Mouse (Mus musculus): ENCODE measurements at regions not wholly inside any gene's neighbourhood (a gene's known extent, or its start where the extent isn't known, plus 50 kb on each side); places are given as distances from the start of the nearest gene placed in this dataset.

DNA sequence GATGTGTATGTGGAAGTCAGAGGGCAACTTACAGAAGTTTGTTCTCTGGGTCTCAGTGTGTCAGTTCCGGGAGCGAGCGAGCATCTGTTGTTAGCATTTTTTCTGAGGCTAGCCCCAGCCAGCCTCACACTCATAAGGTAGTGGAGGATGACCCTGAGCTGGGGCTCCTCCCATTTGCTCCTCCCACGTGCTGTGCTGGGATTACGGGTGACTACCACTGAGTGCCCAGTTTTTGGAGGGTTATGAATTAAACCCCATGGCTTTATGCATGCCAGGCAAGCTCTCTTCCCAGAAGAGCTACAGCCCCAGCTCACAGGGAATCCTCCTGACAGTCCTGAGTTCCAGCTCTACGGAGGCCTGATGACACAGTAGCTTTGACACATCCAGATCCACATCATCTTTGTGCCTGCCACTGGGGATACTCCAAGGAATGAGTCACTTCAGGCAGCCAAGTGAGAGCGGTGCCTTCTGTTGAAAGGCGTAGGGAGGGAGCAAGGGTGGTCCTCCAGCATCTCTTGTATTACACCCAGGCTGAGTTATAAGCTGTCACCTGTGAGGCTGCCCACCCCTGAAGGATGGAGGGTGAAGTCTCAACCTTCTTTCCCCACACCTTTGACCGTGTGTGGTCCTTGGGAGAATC, 97.8 kb upstream of the Parp11 start:
- TF ChIP-seq USF1 (IDR thresholded peaks at IDR 0.05; ENCODE audit: low read depth): no peak
- TF ChIP-seq MYOG (IDR thresholded peaks at IDR 0.05; ENCODE audit: control insufficient read depth, extremely low read depth, insufficient read length): no peak
- no peak for TF ChIP-seq MAX (IDR thresholded peaks at IDR 0.05)
- Histone ChIP-seq H3K79me2 (ENCODE audit: control insufficient read depth, insufficient read depth) (no peaks in the 10 kb centered on the region), H3K27me3 (ENCODE audit: control insufficient read depth, insufficient read depth, insufficient read length) (no peaks in the 10 kb centered on the region), H3K36me3 (ENCODE audit: control insufficient read depth, insufficient read depth) (no peaks in the 10 kb centered on the region), H3ac (ENCODE audit: control insufficient read depth, insufficient read length, low read depth) (no peak overlapping the region), H3K4me3 (ENCODE audit: insufficient read depth, poor library complexity, severe bottlenecking) (no peak overlapping the region), H3K79me3 (ENCODE audit: low read depth) (no peaks in the 10 kb centered on the region)

DNA sequence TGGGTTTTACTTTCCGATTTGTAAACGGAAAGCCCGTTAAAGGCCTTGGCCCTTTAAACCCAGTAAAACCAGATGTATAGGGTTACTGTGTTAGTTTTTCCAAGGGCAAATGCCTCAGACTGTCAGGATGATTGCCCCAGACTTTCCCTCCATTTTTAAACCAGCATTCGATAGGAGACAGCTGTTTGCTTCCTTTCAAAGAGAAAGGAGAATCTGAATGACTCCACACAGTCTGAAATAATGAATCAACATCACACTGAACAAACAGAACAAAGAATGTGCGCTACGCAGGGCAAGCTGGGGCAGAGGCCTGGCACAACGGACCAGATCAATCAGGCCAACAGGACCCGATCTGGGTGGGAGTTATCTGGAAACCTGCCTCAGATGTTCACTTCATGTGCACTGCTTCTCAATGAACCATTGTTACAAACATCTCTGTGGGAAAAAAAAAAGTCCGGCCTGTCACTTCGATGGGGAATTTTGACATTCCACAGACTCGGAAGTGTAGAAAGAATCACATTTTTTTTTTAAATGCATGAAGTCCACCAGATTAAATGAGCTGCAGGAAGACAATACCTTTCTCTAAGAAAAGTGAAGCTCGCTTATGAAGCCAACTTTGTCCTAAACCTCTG, 97.0 kb upstream of the Parp11 start:
- Histone ChIP-seq H3K36me3 (ENCODE audit: control insufficient read depth, insufficient read depth) (no peaks in the 10 kb centered on the region), H3ac (ENCODE audit: control insufficient read depth, insufficient read length, low read depth) (no peak overlapping the region), H3K27me3 (ENCODE audit: control insufficient read depth, insufficient read depth, insufficient read length) (no peaks in the 10 kb centered on the region), H3K79me3 (ENCODE audit: low read depth) (no peaks in the 10 kb centered on the region), H3K79me2 (ENCODE audit: control insufficient read depth, insufficient read depth) (no peaks in the 10 kb centered on the region), H3K4me3 (ENCODE audit: insufficient read depth, poor library complexity, severe bottlenecking) (no peak overlapping the region)
- TF ChIP-seq MYOG (IDR thresholded peaks at IDR 0.05; ENCODE audit: control insufficient read depth, extremely low read depth, insufficient read length): no peak
- no peak for TF ChIP-seq CTCF (IDR thresholded peaks at IDR 0.05; ENCODE audit: control insufficient read depth, insufficient read depth, insufficient read length)
- TF ChIP-seq MYOD1 (IDR thresholded peaks at IDR 0.05; ENCODE audit: control insufficient read depth, insufficient read length, low read depth): no peak
- TF ChIP-seq USF1 (IDR thresholded peaks at IDR 0.05; ENCODE audit: low read depth): no peak
- no peak for TF ChIP-seq MAX (IDR thresholded peaks at IDR 0.05)
- no peak for TF ChIP-seq FOSL1 (IDR thresholded peaks at IDR 0.05; ENCODE audit: insufficient read depth, low read length, poor library complexity, severe bottlenecking)
- no peak for TF ChIP-seq CEBPB (IDR thresholded peaks at IDR 0.05; ENCODE audit: low read depth)

DNA sequence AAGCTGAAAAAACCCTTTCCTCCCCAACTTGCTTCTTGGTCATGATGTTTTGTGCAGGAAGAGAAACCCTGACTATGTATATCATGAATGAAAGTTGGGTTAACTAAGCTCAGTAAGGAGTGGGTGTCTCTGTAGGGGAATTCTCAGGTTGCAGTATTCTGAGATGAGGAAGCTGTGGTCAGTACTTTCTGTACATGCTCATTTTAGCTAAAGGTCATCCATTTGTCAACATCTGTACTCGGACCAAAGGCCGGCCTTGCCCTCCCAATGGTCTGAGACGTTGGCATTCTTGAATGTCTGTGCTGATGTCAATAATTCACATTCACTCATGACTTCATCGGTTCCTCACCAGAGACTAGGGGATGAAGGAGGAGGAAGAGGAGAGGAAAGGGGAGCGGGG, 94.9 kb upstream of the Parp11 start:
- no peak overlapping the region for H3K4me3 ChIP-seq (ENCODE audit: insufficient read depth, poor library complexity, severe bottlenecking)
- H3ac ChIP-seq (ENCODE audit: control insufficient read depth, insufficient read length, low read depth): no peak overlapping the region
- H3K36me3 ChIP-seq (ENCODE audit: control insufficient read depth, insufficient read depth): no peaks in the 10 kb centered on the region
- no peaks in the 10 kb centered on the region for H3K79me3 ChIP-seq (ENCODE audit: low read depth)
- TF ChIP-seq CTCF (IDR thresholded peaks at IDR 0.05; ENCODE audit: control insufficient read depth, insufficient read depth, insufficient read length) (no peak), CEBPB (IDR thresholded peaks at IDR 0.05; ENCODE audit: low read depth) (no peak)
- H3K27me3 ChIP-seq (ENCODE audit: control insufficient read depth, insufficient read depth, insufficient read length): no peaks in the 10 kb centered on the region
- H3K79me2 ChIP-seq (ENCODE audit: control insufficient read depth, insufficient read depth): no peaks in the 10 kb centered on the region

DNA sequence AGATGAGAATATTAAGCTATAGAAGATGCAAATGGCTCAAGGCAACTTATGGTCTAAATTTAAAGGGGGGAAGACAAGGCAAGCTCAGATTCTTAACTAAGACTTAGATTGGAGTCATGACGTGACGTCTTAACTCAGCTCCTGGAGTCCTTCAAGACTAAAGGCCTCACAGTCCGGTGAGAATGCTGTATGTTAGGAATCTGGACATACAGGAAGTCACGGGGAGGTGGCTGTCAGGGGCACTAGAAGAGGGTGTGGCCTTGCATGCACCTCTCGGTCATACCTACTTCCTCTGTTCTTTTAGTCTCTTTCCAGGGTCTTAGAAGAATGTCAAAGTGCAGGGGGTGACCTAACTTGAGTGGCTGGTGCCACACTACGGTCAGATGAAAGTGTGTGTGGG, 91.5 kb upstream of the Parp11 start:
- Histone ChIP-seq H3ac (ENCODE audit: control insufficient read depth, insufficient read length, low read depth) (no peak overlapping the region), H3K79me2 (ENCODE audit: control insufficient read depth, insufficient read depth) (no peaks in the 10 kb centered on the region), H3K4me3 (ENCODE audit: insufficient read depth, poor library complexity, severe bottlenecking) (no peak overlapping the region), H3K36me3 (ENCODE audit: control insufficient read depth, insufficient read depth) (no peaks in the 10 kb centered on the region), H3K79me3 (ENCODE audit: low read depth) (no peaks in the 10 kb centered on the region), H3K27me3 (ENCODE audit: control insufficient read depth, insufficient read depth, insufficient read length) (no peaks in the 10 kb centered on the region)
- TF ChIP-seq USF1 (IDR thresholded peaks at IDR 0.05; ENCODE audit: low read depth): no peak
- TF ChIP-seq CEBPB (IDR thresholded peaks at IDR 0.05; ENCODE audit: low read depth): no peak
- no peak for TF ChIP-seq FOSL1 (IDR thresholded peaks at IDR 0.05; ENCODE audit: insufficient read depth, low read length, poor library complexity, severe bottlenecking)
- no peak for TF ChIP-seq MYOD1 (IDR thresholded peaks at IDR 0.05; ENCODE audit: control insufficient read depth, insufficient read length, low read depth)
- TF ChIP-seq CTCF (IDR thresholded peaks at IDR 0.05; ENCODE audit: control insufficient read depth, insufficient read depth, insufficient read length): no peak
- TF ChIP-seq MAX (IDR thresholded peaks at IDR 0.05): no peak
- no peak for TF ChIP-seq MYOG (IDR thresholded peaks at IDR 0.05; ENCODE audit: control insufficient read depth, extremely low read depth, insufficient read length)

DNA sequence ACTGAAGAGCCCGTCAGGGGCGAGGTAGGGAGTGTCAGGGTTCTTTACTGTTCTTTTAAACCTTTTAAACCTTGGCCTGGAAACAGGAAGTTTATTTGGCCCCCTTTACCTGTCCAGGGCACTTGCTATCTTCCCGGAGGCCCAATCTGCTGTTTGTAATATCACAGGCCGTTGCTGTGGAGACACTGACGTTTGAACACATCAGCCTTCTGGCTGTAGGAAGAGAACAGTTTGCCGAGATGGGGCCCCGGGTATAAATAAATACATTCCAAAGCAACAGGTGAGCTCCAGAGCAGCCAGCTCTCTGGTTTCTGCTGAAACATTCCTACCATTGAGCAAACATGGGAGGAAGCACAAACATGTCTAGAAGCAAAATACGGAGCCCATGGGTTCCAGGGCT, 90.2 kb upstream of the Parp11 start:
- Histone ChIP-seq H3K27me3 (ENCODE audit: control insufficient read depth, insufficient read depth, insufficient read length) (peaks cover 8% of the 10 kb centered on the region), H3K4me3 (ENCODE audit: insufficient read depth, poor library complexity, severe bottlenecking) (no peak overlapping the region), H3K79me3 (ENCODE audit: low read depth) (no peaks in the 10 kb centered on the region), H3K36me3 (ENCODE audit: control insufficient read depth, insufficient read depth) (no peaks in the 10 kb centered on the region), H3ac (ENCODE audit: control insufficient read depth, insufficient read length, low read depth) (no peak overlapping the region), H3K79me2 (ENCODE audit: control insufficient read depth, insufficient read depth) (no peaks in the 10 kb centered on the region)
- no peak for TF ChIP-seq CTCF (IDR thresholded peaks at IDR 0.05; ENCODE audit: control insufficient read depth, insufficient read depth, insufficient read length)
- no peak for TF ChIP-seq FOSL1 (IDR thresholded peaks at IDR 0.05; ENCODE audit: insufficient read depth, low read length, poor library complexity, severe bottlenecking)
- no peak for TF ChIP-seq CEBPB (IDR thresholded peaks at IDR 0.05; ENCODE audit: low read depth)
- TF ChIP-seq MYOG (IDR thresholded peaks at IDR 0.05; ENCODE audit: control insufficient read depth, extremely low read depth, insufficient read length): no peak
- no peak for TF ChIP-seq MAX (IDR thresholded peaks at IDR 0.05)
- TF ChIP-seq MYOD1 (IDR thresholded peaks at IDR 0.05; ENCODE audit: control insufficient read depth, insufficient read length, low read depth): no peak
- TF ChIP-seq USF1 (IDR thresholded peaks at IDR 0.05; ENCODE audit: low read depth): no peak

DNA sequence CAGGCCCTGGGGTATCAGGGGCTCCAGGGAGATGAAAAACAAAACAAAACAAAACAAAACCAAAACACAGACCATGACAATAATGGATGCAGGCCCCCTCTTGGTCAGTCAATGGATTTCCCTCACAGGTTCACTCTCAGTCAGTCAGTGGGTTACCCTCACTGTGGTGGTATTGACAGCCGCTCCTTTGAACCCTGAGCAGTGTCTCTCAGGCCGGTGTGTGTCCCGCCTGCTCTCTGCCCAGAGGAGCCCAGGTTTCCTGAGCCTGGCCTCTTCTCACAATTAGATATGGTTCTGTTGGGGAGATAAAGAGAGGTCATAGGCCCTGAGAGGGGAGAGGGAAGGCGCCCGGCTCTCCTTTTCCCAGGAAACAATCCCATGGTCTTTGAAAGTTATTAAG, 87.8 kb upstream of the Parp11 start:
- Histone ChIP-seq H3ac (ENCODE audit: control insufficient read depth, insufficient read length, low read depth) (no peak overlapping the region), H3K4me3 (ENCODE audit: insufficient read depth, poor library complexity, severe bottlenecking) (no peak overlapping the region), H3K27me3 (ENCODE audit: control insufficient read depth, insufficient read depth, insufficient read length) (peaks cover 18% of the 10 kb centered on the region), H3K36me3 (ENCODE audit: control insufficient read depth, insufficient read depth) (no peaks in the 10 kb centered on the region), H3K79me2 (ENCODE audit: control insufficient read depth, insufficient read depth) (no peaks in the 10 kb centered on the region), H3K79me3 (ENCODE audit: low read depth) (no peaks in the 10 kb centered on the region)
- no peak for TF ChIP-seq CEBPB (IDR thresholded peaks at IDR 0.05; ENCODE audit: low read depth)
- TF ChIP-seq USF1 (IDR thresholded peaks at IDR 0.05; ENCODE audit: low read depth): no peak
- no peak for TF ChIP-seq MYOG (IDR thresholded peaks at IDR 0.05; ENCODE audit: control insufficient read depth, extremely low read depth, insufficient read length)
- TF ChIP-seq FOSL1 (IDR thresholded peaks at IDR 0.05; ENCODE audit: insufficient read depth, low read length, poor library complexity, severe bottlenecking): no peak
- TF ChIP-seq MAX (IDR thresholded peaks at IDR 0.05): no peak
- TF ChIP-seq CTCF (IDR thresholded peaks at IDR 0.05; ENCODE audit: control insufficient read depth, insufficient read depth, insufficient read length): no peak
- no peak for TF ChIP-seq MYOD1 (IDR thresholded peaks at IDR 0.05; ENCODE audit: control insufficient read depth, insufficient read length, low read depth)
